Mouse (Mus musculus) embryo, embryonic 10.5 days (tissue): ENCODE measurements around the gene Gm44805.

Experiments used
- DNase-seq: peaks from one replicate; pipeline ENCODE4 v3.0.0-alpha.2; 2015; ENCODE audit warnings: low spot score

The Gm44805 gene

DNA sequence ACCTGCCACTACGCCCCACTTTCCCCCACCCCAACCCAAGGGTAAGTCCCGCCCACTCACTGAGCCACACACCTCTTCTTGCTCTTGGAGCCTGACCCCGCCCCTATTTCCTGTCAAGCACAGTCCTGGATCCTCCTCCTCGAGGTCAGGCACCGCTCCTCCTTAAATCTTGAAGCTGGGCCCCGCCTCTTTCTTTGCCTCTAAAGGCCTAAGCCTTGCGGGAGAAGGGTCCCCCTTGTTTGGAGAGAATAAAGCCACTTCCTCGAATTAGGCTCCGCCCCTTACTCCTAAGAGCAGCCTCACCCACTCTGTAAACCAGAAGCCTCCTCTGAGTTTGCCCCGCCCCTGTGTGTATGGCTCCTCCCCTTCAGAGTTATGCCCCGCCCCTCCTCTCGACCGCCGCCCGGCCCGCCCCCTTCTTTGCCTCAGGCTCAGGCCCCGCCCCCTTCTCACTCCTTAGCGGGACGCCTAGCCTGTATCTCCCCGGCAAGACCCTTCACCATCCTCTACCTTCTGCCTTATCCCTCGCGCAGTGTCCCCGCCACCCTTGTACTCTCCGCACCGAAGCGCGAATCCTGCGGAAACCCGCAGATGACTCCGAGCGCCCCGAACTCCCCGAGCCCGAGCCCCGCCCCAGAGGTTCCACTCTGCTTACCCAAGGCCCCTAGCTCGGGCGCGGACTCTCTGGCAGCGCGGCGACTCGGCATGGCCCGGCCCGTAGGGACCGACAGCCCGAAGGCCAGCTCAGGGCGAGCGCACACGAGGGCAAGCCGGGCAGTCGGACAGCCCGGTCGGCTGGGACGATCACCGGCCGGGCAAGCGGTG is 52.5 kb downstream of the Gm44805 start:
- peak; percentile 95 for DNase-seq

- DNase-seq, result no peak
These were observed 53.1 kb downstream of the Gm44805 start for GRCm38 (mm10) chr7:19628192-19628535.

DNA sequence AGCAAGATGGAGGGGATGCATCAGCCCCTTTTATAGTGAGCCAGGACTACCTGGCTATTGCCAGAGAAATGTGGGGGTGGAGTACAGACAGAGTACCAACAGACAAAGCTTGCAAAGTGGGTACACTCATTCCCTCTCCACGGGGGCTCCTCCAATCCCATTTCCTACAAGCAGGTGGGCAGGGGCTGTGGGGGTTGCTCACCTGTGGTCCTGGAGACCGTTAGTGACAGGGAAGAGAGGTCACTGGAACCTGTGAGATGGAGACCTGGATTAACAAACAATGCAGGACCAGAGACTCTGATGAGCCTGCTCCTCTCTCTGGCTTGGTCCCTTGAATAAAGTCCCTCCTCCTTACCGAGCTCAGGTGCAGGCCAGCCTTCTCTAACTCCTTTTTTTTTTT is 53.5 kb downstream of the Gm44805 start:
- DNase-seq, result no peak

DNA sequence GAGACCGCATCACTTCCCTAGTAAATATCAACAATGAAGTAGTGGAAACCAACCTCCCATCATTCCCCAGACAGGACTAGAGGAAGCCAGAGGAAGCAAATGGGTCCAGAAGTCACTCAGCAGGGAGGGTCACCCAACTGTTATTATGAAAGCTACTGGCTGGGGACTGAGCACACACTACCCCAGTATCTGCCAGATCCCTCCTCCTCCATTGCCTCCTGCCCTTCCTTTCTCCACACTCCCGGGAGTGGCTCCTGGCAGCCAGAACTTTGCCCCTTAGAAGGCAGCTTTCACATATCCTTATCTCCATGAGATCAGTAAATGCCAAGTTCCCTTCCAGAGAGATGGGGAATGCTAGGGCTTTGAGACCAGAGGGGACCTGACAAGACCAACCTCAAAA is 57.8 kb downstream of the Gm44805 start:
- DNase-seq, result no peak

GRCm38 (mm10) chr7:19622241-19622640 is 59.0 kb downstream of the Gm44805 start:
- DNase-seq, result no peak
